Mouse (Mus musculus) lung, embryonic 14.5 days (tissue): ENCODE results near the gene Plekhg5. TPM values are rescaled to one million over a fixed set of nuclear protein-coding genes. Genes with fewer than 3 reads are reported as not detected.
A peak's percentile ranks its signal among the peaks of the same experiment; 100 is the strongest.

Experiments
- ATAC-seq: fragments of 200-750 bp; cut with Nextera tagmentation; 2 replicates; pipeline ENCODE4 v1.8.0; 2017; ENCODE audit warnings: mild to moderate bottlenecking, moderate TSS enrichment, moderate library complexity; ENCODE audit not compliant: insufficient read depth
- DNase-seq: peaks from one replicate; pipeline ENCODE4 v3.0.0-alpha.2; 2015
- H3K27ac ChIP-seq: fragments of 300-500 bp; sonication (generic); 2 replicates; pipeline ENCODE4 v1.5.1; 2014; ENCODE audit warnings: low read depth, mild to moderate bottlenecking, moderate library complexity
- H3K27me3 ChIP-seq: fragments of 300-500 bp; sonication (generic); 2 replicates; pipeline ENCODE4 v1.6.1; 2014; ENCODE audit warnings: low read length, control low read depth; ENCODE audit not compliant: insufficient read depth
- H3K36me3 ChIP-seq: fragments of 300-500 bp; sonication (generic); 2 replicates; pipeline ENCODE4 v1.6.1; 2014; ENCODE audit warnings: control low read depth; ENCODE audit not compliant: insufficient read depth
- H3K4me1 ChIP-seq: fragments of 300-500 bp; sonication (generic); 2 replicates; pipeline ENCODE4 v1.6.1; 2014; ENCODE audit warnings: antibody characterized with exemption, control low read depth; ENCODE audit not compliant: insufficient read depth
- H3K4me2 ChIP-seq: fragments of 300-500 bp; sonication (generic); 2 replicates; pipeline ENCODE4 v1.6.1; 2014; ENCODE audit warnings: mild to moderate bottlenecking
- H3K4me3 ChIP-seq: fragments of 300-500 bp; sonication (generic); 2 replicates; pipeline ENCODE4 v1.5.1; 2014; ENCODE audit warnings: low read depth, low read length
- H3K9ac ChIP-seq: fragments of 300-500 bp; sonication (generic); 2 replicates; pipeline ENCODE4 v1.6.1; 2014
- H3K9me3 ChIP-seq: fragments of 300-500 bp; sonication (generic); 2 replicates; pipeline ENCODE4 v1.6.1; 2016; ENCODE audit warnings: low read depth, low read length, control low read depth
- CTCF ChIP-seq: IDR thresholded peaks from 2 replicates; pipeline ENCODE4 v1.5.1; 2016; ENCODE audit warnings: antibody characterized with exemption, low read depth
- WGBS: fragments of 180-500 bp; shearing (Covaris S2); extraction: QIAGEN DNeasy Blood & Tissue Kit; methylation state at CpG from one replicate; pipeline ENCODE4 v1.1.7; 2014; 5-methylcytosine and 5-hydroxymethylcytosine counted together
- polyA plus RNA-seq: library from polyadenylated mRNA; unstranded; fragments of >200 nt; fragmentation: Nextera tagmentation; extraction: Ambion mirVana; gene quantifications from 2 replicates; pipeline ENCODE4 v1.2.1, GENCODE M21; 2014

The Plekhg5 gene
- polyA plus RNA-seq, 1 experiment from 2014 or later, result 18.5 TPM

DNA sequence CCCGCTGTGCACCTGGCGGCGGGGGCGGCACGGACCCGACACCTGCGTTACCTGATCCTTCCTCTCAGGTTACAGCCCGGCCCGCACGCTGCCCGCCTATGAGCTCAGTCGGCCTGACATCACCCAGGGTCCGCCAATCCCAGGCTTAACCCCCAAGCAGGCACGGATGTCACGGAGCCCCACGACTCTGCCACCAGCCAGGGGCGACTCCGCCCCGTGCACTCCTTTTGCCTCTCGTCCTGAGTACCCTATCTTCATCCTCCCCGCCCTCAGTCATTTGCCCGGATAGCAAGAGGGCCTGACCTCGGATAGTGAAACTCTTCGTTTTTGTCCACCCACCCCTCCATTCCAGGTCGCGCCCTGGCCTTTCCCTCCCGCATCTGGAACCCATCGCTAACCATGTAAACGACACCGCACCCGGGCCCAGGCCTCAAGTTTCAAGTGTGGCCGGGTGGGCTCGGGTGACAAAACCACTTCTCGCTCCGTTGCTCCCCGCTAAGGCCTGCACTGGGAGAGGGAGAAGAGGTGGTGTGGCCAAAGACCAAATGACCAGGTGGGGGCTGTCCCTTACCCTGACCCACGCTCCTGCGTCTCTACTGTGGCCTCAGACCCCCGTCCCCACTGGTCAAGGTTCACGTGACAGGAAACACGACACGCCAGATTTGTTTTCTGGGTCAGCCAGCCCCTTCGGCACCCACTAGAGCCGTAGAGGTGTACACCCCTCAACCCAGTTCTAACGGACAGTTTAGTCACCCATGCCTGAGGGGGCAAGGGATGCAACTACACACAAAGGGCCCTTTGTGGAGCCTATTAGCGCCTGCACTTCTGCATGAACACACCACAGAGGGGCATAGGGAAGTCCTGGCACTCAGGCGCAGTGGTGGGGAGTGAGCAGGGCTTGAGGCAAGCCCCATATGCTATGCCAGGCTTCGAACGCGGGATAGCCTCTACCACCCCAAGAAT is 59.8 kb downstream of the Plekhg5 start:
- peak overlapping the region; percentile 44; the same call in 1 of the 2 replicates for H3K9ac ChIP-seq
- H3K27me3 ChIP-seq, result peaks cover 78% of the 10 kb centered on the region
- H3K4me1 ChIP-seq, result 0 out of 2 replicates have a peak, but pooled peaks cover 5% of the 10 kb centered on the region
- no peak for TF ChIP-seq CTCF
- H3K4me3 ChIP-seq, result peak overlapping the region; percentile 41
- H3K36me3 ChIP-seq, result no peaks in the 10 kb centered on the region
- H3K9me3 ChIP-seq, result no peaks in the 10 kb centered on the region
- WGBS, result 4% methylated on average over 50 of the region's 50 CpGs
- ATAC-seq (peak; percentile 58), DNase-seq (peak; percentile 68)
- peak overlapping the region; percentile 73 for H3K4me2 ChIP-seq
- peak overlapping the region; percentile 6; the same call in 1 of the 2 replicates for H3K27ac ChIP-seq

DNA sequence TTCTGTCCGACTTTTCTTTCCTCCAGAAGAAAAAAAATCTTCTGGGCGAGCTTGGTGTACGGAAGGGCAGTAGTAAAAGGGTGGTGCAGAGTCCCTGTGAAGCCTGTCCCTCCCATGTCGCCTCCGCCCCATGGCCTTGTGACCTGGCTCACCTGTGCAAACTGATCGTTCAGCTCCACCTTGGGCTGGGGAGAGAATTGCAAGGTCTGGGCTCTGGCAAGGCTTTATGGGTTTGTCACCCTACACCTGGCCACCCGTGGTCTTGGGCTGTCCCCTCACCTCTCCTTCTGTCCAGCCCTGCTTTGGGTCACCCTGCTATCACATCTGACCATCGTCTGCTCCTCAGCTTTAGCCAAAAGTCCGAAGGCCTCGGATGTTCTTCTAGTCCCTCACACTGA is 60.5 kb downstream of the Plekhg5 start:
- no peak for TF ChIP-seq CTCF
- H3K4me3 ChIP-seq, result no peak overlapping the region
- H3K36me3 ChIP-seq, result no peaks in the 10 kb centered on the region
- DNase-seq (no peak), ATAC-seq (no peak)
- H3K9me3 ChIP-seq, result no peaks in the 10 kb centered on the region
- no peak overlapping the region for H3K9ac ChIP-seq
- WGBS, result 25% methylated on average over 10 of the region's 10 CpGs
- peaks cover 71% of the 10 kb centered on the region for H3K27me3 ChIP-seq
- no peak overlapping the region for H3K4me2 ChIP-seq
- no peak overlapping the region for H3K27ac ChIP-seq
- 0 out of 2 replicates have a peak, but pooled peaks cover 5% of the 10 kb centered on the region for H3K4me1 ChIP-seq

DNA sequence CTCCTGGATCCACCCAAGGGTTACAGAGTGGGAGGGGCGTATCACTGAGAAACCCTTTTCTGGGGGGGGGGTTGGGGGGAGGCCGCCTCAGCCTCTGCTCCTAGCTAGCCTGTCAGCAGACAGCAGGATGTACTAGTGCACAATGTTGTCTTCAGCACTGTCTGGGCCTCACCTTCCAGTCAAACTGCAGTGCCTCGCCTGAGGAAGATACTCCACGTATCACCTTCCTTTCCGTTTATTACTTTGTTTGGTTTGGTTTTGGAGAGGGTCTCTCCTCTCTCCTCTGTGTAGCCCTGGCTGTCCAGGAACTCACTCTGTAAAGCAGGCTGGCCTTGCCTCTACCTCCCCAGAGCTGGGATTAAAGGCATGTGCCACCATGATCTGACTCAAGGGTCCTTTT is 60.9 kb downstream of the Plekhg5 start:
- no peak overlapping the region for H3K9ac ChIP-seq
- no peak for TF ChIP-seq CTCF
- WGBS, result 45% methylated on average over 5 of the region's 5 CpGs
- H3K36me3 ChIP-seq, result no peaks in the 10 kb centered on the region
- no peak overlapping the region for H3K4me2 ChIP-seq
- H3K4me3 ChIP-seq, result no peak overlapping the region
- DNase-seq, result no peak
- peaks cover 67% of the 10 kb centered on the region for H3K27me3 ChIP-seq
- no peak overlapping the region for H3K27ac ChIP-seq
- no peaks in the 10 kb centered on the region for H3K9me3 ChIP-seq
- no peak for ATAC-seq
- H3K4me1 ChIP-seq, result 0 out of 2 replicates have a peak, but pooled peaks cover 5% of the 10 kb centered on the region

DNA sequence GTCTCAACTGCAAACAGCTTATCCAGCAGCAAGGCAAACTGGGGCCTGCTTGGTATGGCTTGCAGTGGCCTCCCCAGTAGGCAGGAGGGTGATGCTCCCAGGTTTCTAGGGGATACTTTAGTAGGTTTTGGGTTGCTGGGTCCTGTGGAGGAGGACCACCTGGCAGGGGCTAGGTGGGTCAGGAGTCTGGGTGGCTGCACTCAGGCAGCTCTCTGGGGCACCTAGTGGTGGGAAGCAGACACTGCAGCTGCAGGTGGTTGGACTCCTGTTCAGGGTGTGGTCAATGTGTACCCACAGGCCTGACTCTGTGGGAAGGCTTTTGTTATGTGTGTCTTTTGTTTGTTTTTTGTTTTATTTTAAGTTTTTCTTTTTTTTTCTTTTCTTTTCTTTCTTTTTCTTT is 62.2 kb downstream of the Plekhg5 start:
- DNase-seq, result peak; percentile 59
- Histone ChIP-seq H3K4me1 (0 out of 2 replicates have a peak, but pooled peaks cover 5% of the 10 kb centered on the region), H3K9ac (no peak overlapping the region), H3K27me3 (peaks cover 54% of the 10 kb centered on the region), H3K4me2 (no peak overlapping the region), H3K36me3 (no peaks in the 10 kb centered on the region), H3K27ac (no peak overlapping the region), H3K4me3 (no peak overlapping the region), H3K9me3 (no peaks in the 10 kb centered on the region)
- TF ChIP-seq CTCF, result peak; percentile 83
- ATAC-seq, result no peak

DNA sequence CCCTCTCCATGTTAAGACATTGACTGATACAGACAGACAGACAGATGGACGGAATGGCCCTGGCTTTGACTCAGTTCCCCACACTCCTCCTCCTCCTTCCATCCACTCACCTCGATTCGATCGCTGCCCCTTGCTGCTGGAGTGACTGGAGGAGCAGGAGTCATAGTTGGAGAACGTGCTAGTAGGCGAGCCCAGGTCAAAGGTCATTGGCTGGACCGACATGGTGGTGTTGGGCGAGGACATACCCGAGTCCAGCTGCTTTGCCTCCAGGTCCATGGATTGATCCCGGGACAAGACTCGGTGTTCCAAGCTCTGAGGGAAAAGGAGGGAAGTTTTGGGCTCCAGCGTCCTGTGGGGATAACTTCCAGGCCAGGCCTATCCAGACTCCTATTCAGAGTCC is 63.1 kb downstream of the Plekhg5 start:
- Histone ChIP-seq H3K4me2 (no peak overlapping the region), H3K9me3 (no peaks in the 10 kb centered on the region), H3K27me3 (peaks cover 45% of the 10 kb centered on the region), H3K27ac (no peak overlapping the region), H3K4me3 (no peak overlapping the region), H3K36me3 (no peaks in the 10 kb centered on the region), H3K9ac (no peak overlapping the region), H3K4me1 (0 out of 2 replicates have a peak, but pooled peaks cover 4% of the 10 kb centered on the region)
- no peak for TF ChIP-seq CTCF
- no peak for ATAC-seq
- WGBS, result 70% methylated on average over 12 of the region's 12 CpGs
- DNase-seq, result no peak

DNA sequence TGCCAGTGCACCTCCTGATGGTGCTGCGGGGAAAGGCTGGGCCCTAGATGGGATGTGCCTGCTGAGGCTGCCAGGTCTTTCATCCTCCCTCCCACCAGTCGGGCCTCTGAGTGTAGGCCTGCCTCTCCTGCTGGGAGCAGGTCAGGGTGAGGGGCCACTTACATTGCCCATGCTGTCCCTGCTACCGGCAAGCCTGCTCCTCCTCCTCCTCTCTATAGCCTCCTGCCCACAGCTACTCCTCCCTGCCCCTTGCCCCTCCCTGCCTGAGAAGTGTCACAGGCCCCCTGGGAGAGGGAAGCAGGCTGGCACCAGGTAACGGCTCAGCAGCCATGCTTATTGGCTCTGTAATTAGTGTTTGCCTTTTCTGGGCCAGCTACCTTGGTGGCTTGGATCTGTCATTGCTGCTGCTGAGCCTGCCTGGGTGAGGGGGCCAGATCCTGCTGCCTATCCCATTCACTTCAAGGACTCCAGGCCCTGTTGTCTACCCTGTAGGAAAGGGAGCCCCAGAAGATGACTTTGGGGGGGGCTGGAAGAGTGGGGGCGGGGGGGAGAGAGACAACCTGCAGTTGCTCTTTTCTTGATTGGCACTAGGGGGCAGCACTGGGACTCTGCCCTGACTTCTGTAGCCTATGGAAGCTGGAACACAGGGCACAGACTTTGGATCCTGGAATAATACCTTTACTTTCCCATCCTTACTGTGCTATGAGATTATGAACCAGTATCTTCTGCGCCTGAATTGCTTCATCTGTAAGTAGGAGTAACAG is 64.0 kb downstream of the Plekhg5 start:
- no peaks in the 10 kb centered on the region for H3K9me3 ChIP-seq
- H3K9ac ChIP-seq, result no peak overlapping the region
- H3K27ac ChIP-seq, result no peak overlapping the region
- no peaks in the 10 kb centered on the region for H3K4me1 ChIP-seq
- DNase-seq, result peak; percentile 37
- TF ChIP-seq CTCF, result peak; percentile 61
- H3K4me2 ChIP-seq, result no peak overlapping the region
- peaks cover 36% of the 10 kb centered on the region for H3K27me3 ChIP-seq
- WGBS, result 33% methylated on average over 6 of the region's 6 CpGs
- no peaks in the 10 kb centered on the region for H3K36me3 ChIP-seq
- no peak for ATAC-seq
- H3K4me3 ChIP-seq, result no peak overlapping the region

DNA sequence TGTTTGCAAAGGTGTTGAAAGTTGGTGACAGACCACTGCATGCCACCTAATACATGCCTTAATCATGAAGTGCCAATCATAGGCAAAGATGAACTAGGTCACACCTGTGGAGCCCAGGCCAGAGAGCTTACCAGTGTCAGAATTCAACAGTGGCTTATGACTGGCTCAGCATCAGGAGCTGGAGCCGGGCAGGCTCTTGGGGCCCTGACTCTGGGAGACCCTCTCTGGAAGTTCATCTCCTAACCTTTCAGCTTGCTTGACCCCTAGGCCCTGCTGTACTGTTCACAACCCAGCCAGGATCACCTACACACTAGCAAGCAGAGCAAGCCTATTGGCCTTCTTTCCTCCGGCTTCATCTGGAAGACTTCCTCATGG is 64.6 kb downstream of the Plekhg5 start:
- no peaks in the 10 kb centered on the region for H3K4me1 ChIP-seq
- ATAC-seq, result no peak
- peaks cover 30% of the 10 kb centered on the region for H3K27me3 ChIP-seq
- TF ChIP-seq CTCF, result no peak
- no peaks in the 10 kb centered on the region for H3K36me3 ChIP-seq
- no peaks in the 10 kb centered on the region for H3K9me3 ChIP-seq
- WGBS, result 88% methylated on average over 2 of the region's 2 CpGs
- no peak overlapping the region for H3K4me2 ChIP-seq
- no peak overlapping the region for H3K9ac ChIP-seq
- H3K4me3 ChIP-seq, result no peak overlapping the region
- no peak for DNase-seq
- H3K27ac ChIP-seq, result no peak overlapping the region
